Mouse (Mus musculus): ENCODE results near the gene Tma16. TPM values are rescaled to one million over a fixed set of nuclear protein-coding genes. Genes with fewer than 3 reads are reported as not detected.

Gene Tma16
- polyA plus RNA-seq, 1 experiment, result 10.2 TPM

DNA sequence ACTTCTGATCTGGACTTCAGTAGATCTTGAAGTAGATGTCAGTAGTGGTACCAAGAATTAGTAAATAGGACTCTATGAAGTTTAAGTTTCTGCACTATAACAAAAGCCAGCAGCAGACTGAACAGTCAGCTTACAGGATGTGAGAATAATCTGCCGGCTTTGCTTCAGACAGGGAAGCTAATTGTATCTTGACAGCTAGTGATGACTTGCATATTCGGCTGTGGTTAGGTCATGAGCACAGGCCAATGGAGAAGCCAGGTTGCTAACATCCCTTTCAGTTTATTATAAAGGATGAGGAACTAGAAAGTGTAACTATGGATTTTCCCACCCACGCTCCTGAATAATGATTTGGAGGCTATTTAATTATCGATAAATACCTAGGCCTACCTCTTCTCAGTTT is 4.3 kb upstream of the Tma16 start:
- TF ChIP-seq CTCF (IDR thresholded peaks at IDR 0.05; ENCODE audit: control insufficient read depth, insufficient read depth, low read length) (no peak), POLR2A (IDR thresholded peaks at IDR 0.05; ENCODE audit: borderline replicate concordance, control insufficient read depth, low read depth, low read length) (no peak)
- Histone ChIP-seq H3K27ac (ENCODE audit: control insufficient read depth, insufficient read depth, low read depth, low read length, poor library complexity) (no peak overlapping the region), H3K4me3 (replicated peaks; ENCODE audit: control insufficient read depth, low read depth, low read length) (no peak overlapping the region), H3K4me1 (ENCODE audit: control insufficient read depth, insufficient read depth, low read length) (no peaks in the 10 kb centered on the region)
- WGBS, result 14% methylated on average over 4 of the region's 4 CpGs

DNA sequence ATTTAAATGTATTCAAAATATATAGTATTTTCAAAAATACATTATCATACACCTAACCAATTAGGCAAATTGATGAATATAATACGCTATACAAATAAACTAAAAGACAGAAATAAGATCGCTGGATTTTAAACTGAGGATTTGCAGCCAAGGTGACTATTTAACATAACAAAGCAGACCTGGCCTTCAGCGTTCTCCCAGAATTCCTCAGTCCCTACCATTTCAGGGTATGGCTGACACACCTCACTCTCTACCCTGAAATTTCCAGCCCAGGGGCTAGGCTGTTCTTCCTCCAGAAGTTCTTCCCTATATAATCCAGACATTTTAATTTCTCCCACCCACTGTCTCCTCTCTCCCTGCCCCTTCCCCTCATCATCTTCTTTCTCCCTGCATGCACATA is 2.2 kb upstream of the Tma16 start:
- 60% methylated on average over 3 of the region's 3 CpGs for WGBS
- Histone ChIP-seq H3K27ac (ENCODE audit: control insufficient read depth, insufficient read depth, low read depth, low read length, poor library complexity) (no peak overlapping the region), H3K4me3 (replicated peaks; ENCODE audit: control insufficient read depth, low read depth, low read length) (no peak overlapping the region), H3K4me1 (ENCODE audit: control insufficient read depth, insufficient read depth, low read length) (no peaks in the 10 kb centered on the region)
- no peak for TF ChIP-seq CTCF (IDR thresholded peaks at IDR 0.05; ENCODE audit: control insufficient read depth, insufficient read depth, low read length)
- no peak for TF ChIP-seq POLR2A (IDR thresholded peaks at IDR 0.05; ENCODE audit: borderline replicate concordance, control insufficient read depth, low read depth, low read length)

DNA sequence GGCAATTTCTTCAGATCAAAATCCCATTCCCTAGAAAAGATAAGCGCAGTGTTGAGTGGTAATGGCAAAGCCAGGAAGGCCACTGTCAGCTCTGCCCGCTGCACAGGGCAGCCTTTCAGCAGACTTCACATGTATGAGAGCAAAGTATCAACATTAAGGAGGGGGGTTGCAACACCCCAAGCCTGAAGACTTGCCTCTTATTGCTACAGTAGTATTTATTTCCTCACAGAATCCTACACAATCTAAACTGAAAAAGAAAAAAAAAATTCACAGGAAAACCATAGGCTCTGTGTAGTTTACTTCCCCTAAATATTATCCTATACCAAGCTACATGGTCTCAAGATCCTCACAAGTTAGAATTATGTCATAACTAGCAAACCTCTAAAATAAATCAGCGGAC is 9.4 kb downstream of the Tma16 start:
- H3K27ac ChIP-seq (ENCODE audit: control insufficient read depth, insufficient read depth, low read depth, low read length, poor library complexity), result no peak overlapping the region; the same call in 1 of the 2 replicates
- 63% methylated on average over 3 of the region's 3 CpGs for WGBS
- TF ChIP-seq POLR2A (IDR thresholded peaks at IDR 0.05; ENCODE audit: borderline replicate concordance, control insufficient read depth, low read depth, low read length), result no peak
- no peak for TF ChIP-seq CTCF (IDR thresholded peaks at IDR 0.05; ENCODE audit: control insufficient read depth, insufficient read depth, low read length)
- H3K4me3 ChIP-seq (replicated peaks; ENCODE audit: control insufficient read depth, low read depth, low read length), result no peak overlapping the region
- H3K4me1 ChIP-seq (ENCODE audit: control insufficient read depth, insufficient read depth, low read length), result no peaks in the 10 kb centered on the region; the same call in 1 of the 2 replicates

DNA sequence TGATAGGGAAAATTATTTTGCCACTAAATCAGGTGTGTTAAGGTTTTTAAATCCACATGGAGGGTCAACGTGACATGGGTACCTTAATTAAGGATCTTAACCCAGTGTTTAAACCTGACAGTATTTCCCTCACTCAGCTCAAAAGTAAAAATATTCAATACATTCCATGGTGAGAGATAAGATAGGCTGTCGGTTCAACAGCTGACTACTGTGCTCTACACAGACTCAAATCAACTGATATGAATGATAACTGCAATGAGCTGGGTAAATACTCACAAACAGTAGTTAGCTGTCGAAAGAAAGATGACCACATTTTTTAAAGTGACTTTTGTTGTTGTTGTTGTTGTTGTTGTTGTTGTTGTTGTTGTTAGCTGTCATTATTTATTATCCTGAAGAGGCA is 16.5 kb downstream of the Tma16 start:
- H3K27ac ChIP-seq (ENCODE audit: control insufficient read depth, insufficient read depth, low read depth, low read length, poor library complexity), result no peak overlapping the region
- no peak for TF ChIP-seq POLR2A (IDR thresholded peaks at IDR 0.05; ENCODE audit: borderline replicate concordance, control insufficient read depth, low read depth, low read length)
- TF ChIP-seq CTCF (IDR thresholded peaks at IDR 0.05; ENCODE audit: control insufficient read depth, insufficient read depth, low read length), result no peak
- 49% methylated on average over 3 of the region's 3 CpGs for WGBS
- no peaks in the 10 kb centered on the region for H3K4me1 ChIP-seq (ENCODE audit: control insufficient read depth, insufficient read depth, low read length)
- no peak overlapping the region for H3K4me3 ChIP-seq (replicated peaks; ENCODE audit: control insufficient read depth, low read depth, low read length)

DNA sequence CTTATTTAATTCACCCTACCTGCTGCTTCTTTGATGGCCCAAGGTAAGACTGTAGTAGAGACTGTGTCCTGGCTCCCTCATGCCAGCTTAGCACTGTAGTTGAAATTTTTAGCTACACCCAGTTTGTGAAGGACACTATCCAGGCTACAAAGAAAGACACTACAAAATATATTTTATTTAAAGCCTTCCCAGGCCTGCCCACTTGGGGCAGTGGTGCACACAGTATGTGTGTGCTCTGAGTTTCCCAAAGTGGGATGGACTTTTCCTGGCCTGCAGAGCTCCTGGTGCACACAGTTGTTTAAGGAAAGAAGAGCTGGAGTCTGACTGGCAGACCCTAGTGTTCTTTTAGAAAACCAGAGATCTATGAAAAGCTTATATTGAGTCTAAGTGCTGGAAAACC is 29.3 kb downstream of the Tma16 start:
- H3K27ac ChIP-seq (ENCODE audit: control insufficient read depth, insufficient read depth, low read depth, low read length, poor library complexity), result no peak overlapping the region
- no peaks in the 10 kb centered on the region; the same call in 1 of the 2 replicates for H3K4me1 ChIP-seq (ENCODE audit: control insufficient read depth, insufficient read depth, low read length)
- TF ChIP-seq POLR2A (IDR thresholded peaks at IDR 0.05; ENCODE audit: borderline replicate concordance, control insufficient read depth, low read depth, low read length) (no peak), CTCF (IDR thresholded peaks at IDR 0.05; ENCODE audit: control insufficient read depth, insufficient read depth, low read length) (0 out of 2 replicates have a peak, but pooled peaks have one; percentile 13)
- no peak overlapping the region for H3K4me3 ChIP-seq (replicated peaks; ENCODE audit: control insufficient read depth, low read depth, low read length)

DNA sequence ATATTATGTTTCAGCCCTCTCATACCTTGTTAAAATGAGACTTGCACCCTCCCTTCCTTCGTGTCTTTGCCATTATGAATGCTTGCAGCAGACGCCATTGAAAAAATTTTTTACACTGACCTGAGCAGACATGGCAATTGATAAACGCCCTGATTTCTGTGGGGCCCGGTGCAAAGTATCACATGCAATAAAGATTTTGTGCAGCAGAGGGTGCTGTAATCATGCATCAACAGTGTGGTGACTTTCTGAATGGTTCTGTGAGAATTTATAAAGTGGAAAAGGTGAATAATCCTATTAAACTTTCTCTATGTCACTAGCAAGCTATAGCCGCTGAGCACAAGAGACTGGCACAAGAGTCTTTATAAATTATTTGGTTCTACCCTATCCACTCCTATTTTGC is 35.6 kb downstream of the Tma16 start:
- Histone ChIP-seq H3K27ac (ENCODE audit: control insufficient read depth, insufficient read depth, low read depth, low read length, poor library complexity) (no peak overlapping the region), H3K4me3 (replicated peaks; ENCODE audit: control insufficient read depth, low read depth, low read length) (no peak overlapping the region), H3K4me1 (ENCODE audit: control insufficient read depth, insufficient read depth, low read length) (no peaks in the 10 kb centered on the region)
- TF ChIP-seq CTCF (IDR thresholded peaks at IDR 0.05; ENCODE audit: control insufficient read depth, insufficient read depth, low read length), result no peak
- no peak for TF ChIP-seq POLR2A (IDR thresholded peaks at IDR 0.05; ENCODE audit: borderline replicate concordance, control insufficient read depth, low read depth, low read length)
- 17% methylated on average over 5 of the region's 5 CpGs for WGBS

DNA sequence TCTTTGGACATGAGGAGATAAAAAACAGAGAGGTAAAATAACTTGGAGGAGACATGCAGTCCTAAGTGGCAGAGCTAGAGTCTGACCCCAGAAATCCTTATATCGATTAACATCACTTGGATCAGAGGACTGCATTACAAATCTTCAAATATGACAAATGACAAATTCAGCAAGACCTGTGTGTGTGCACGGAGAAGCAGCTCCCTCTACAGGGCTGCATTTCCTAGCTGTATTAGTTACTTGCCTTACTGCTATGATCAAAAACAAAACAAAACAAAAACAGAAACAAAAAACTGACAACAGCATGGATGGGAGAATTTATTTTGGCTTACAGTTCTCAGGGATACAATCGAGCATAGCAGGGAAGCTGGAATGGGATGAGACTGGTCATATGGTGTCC is 41.0 kb downstream of the Tma16 start:
- Histone ChIP-seq H3K4me3 (replicated peaks; ENCODE audit: control insufficient read depth, low read depth, low read length) (no peak overlapping the region), H3K27ac (ENCODE audit: control insufficient read depth, insufficient read depth, low read depth, low read length, poor library complexity) (no peak overlapping the region), H3K4me1 (ENCODE audit: control insufficient read depth, insufficient read depth, low read length) (peaks cover 2% of the 10 kb centered on the region; the same call in 1 of the 2 replicates)
- 58% methylated on average over 3 of the region's 3 CpGs for WGBS
- TF ChIP-seq POLR2A (IDR thresholded peaks at IDR 0.05; ENCODE audit: borderline replicate concordance, control insufficient read depth, low read depth, low read length) (no peak), CTCF (IDR thresholded peaks at IDR 0.05; ENCODE audit: control insufficient read depth, insufficient read depth, low read length) (no peak)

DNA sequence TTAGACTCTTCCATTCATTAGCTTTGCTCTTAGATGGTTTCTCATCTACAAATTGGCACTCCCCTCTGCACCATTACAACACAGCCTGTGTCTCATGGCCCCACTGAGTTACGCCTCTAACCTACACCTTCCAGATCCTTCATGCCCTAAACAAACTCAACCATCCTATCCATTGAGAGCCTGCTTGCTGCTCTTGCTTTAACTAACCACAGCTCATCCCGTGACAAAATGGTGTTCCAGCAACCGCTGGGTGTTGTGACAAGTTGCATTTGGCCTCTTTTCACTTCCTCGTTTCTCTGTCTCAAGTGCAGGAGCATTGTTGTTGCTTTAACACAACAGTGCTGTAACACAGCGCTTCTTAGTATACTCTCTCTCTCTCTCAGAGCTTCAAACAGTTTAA is 42.2 kb downstream of the Tma16 start:
- H3K4me1 ChIP-seq (ENCODE audit: control insufficient read depth, insufficient read depth, low read length), result peaks cover 3% of the 10 kb centered on the region; the same call in 1 of the 2 replicates
- WGBS, result 23% methylated on average over 5 of the region's 5 CpGs
- TF ChIP-seq CTCF (IDR thresholded peaks at IDR 0.05; ENCODE audit: control insufficient read depth, insufficient read depth, low read length) (no peak), POLR2A (IDR thresholded peaks at IDR 0.05; ENCODE audit: borderline replicate concordance, control insufficient read depth, low read depth, low read length) (no peak)
- no peak overlapping the region for H3K4me3 ChIP-seq (replicated peaks; ENCODE audit: control insufficient read depth, low read depth, low read length)
- no peak overlapping the region for H3K27ac ChIP-seq (ENCODE audit: control insufficient read depth, insufficient read depth, low read depth, low read length, poor library complexity)

DNA sequence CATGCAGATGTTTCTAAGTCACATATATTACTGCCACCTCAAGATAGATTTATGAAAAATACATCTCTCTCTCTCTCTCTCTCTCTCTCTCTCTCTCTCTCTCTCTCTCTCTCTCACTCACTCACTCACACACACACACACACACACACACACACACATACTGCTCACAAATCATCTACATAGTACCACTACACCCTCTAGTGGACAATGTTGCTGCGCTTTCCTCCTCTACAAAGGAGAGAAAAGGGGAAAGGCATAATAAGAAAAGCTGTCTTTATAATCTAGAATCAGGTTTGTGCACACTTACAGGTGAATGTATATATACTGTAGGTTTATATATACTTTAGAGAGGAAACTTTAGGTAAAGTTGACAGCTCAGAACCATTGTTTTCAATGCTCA is 43.6 kb downstream of the Tma16 start:
- WGBS, result 22% methylated on average over 1 of the region's 1 CpGs
- no peak overlapping the region for H3K27ac ChIP-seq (ENCODE audit: control insufficient read depth, insufficient read depth, low read depth, low read length, poor library complexity)
- TF ChIP-seq POLR2A (IDR thresholded peaks at IDR 0.05; ENCODE audit: borderline replicate concordance, control insufficient read depth, low read depth, low read length), result no peak
- no peak for TF ChIP-seq CTCF (IDR thresholded peaks at IDR 0.05; ENCODE audit: control insufficient read depth, insufficient read depth, low read length)
- H3K4me3 ChIP-seq (replicated peaks; ENCODE audit: control insufficient read depth, low read depth, low read length), result no peak overlapping the region
- peaks cover 8% of the 10 kb centered on the region; the same call in 1 of the 2 replicates for H3K4me1 ChIP-seq (ENCODE audit: control insufficient read depth, insufficient read depth, low read length)
